Mouse (Mus musculus) hindbrain, postnatal 0 days (tissue): ENCODE measurements around the gene Pctp. TPM values are rescaled to one million over a fixed set of nuclear protein-coding genes. Genes with fewer than 3 reads are reported as not detected.
A peak's percentile ranks its signal among the peaks of the same experiment; 100 is the strongest.

Source experiments
- ATAC-seq: fragments of 200-750 bp; cut with Nextera tagmentation; 2 replicates; pipeline ENCODE4 v1.8.0; 2017; ENCODE audit warnings: mild to moderate bottlenecking, moderate TSS enrichment, moderate library complexity
- DNase-seq: peaks from one replicate; pipeline ENCODE4 v3.0.0-alpha.2; 2015; ENCODE audit warnings: low spot score
- H3K27ac ChIP-seq: fragments of 300-500 bp; sonication (generic); 2 replicates; pipeline ENCODE4 v1.5.1; 2014; ENCODE audit warnings: mild to moderate bottlenecking
- H3K27me3 ChIP-seq: fragments of 300-500 bp; sonication (generic); 2 replicates; pipeline ENCODE4 v1.6.1; 2014; ENCODE audit warnings: low read length, mixed read lengths; ENCODE audit not compliant: insufficient read depth
- H3K36me3 ChIP-seq: fragments of 300-500 bp; sonication (generic); 2 replicates; pipeline ENCODE4 v1.6.1; 2014; ENCODE audit warnings: low read length, mixed read lengths; ENCODE audit not compliant: insufficient read depth
- H3K4me1 ChIP-seq: fragments of 300-500 bp; sonication (generic); 2 replicates; pipeline ENCODE4 v1.6.1; 2014; ENCODE audit warnings: antibody characterized with exemption, low read length, mixed read lengths; ENCODE audit not compliant: insufficient read depth
- H3K4me2 ChIP-seq: fragments of 300-500 bp; sonication (generic); 2 replicates; pipeline ENCODE4 v1.6.1; 2014; ENCODE audit warnings: low read depth, mild to moderate bottlenecking, low read length, moderate library complexity, mixed read lengths
- H3K4me3 ChIP-seq: fragments of 300-500 bp; sonication (generic); 2 replicates; pipeline ENCODE4 v1.5.1; 2014; ENCODE audit warnings: low read length
- H3K9ac ChIP-seq: fragments of 300-500 bp; sonication (generic); replicated peaks from 2 replicates; pipeline ENCODE4 v1.6.1; 2014; ENCODE audit warnings: mild to moderate bottlenecking, low read length, moderate library complexity, mixed read lengths
- H3K9me3 ChIP-seq: fragments of 300-500 bp; sonication (generic); 2 replicates; pipeline ENCODE4 v1.6.1; 2016; ENCODE audit warnings: low read length, mixed read lengths
- CTCF ChIP-seq: IDR thresholded peaks from 2 replicates; pipeline ENCODE4 v1.5.1; 2016; ENCODE audit warnings: antibody characterized with exemption, control low read depth, low read depth
- WGBS: fragments of 180-500 bp; shearing (Covaris S2); extraction: QIAGEN DNeasy Blood & Tissue Kit; methylation state at CpG from one replicate; pipeline ENCODE4 v1.1.7; 2014; 5-methylcytosine and 5-hydroxymethylcytosine counted together
- polyA plus RNA-seq: library from polyadenylated mRNA; unstranded; fragments of >200 nt; fragmentation: Nextera tagmentation; extraction: Ambion mirVana; gene quantifications from 2 replicates; pipeline ENCODE4 v1.2.1, GENCODE M21; 2015
- total RNA-seq: library from RNA; depleted of rRNA; stranded (reverse); fragments of >200 nt; gene quantifications from 2 replicates; pipeline ENCODE4 v1.2.3, GENCODE M21; 2014

The Pctp gene
- total and polyA plus RNA-seq, 2 experiments from 2014 or later = 0.42 to 1.5 TPM

- peak; percentile 68; the same call in 1 of the 2 replicates for ATAC-seq
- WGBS = 23% methylated on average over 8 of the region's 8 CpGs
Observed at GRCm38 (mm10) chr11:89988936-89989589, 13.6 kb downstream of the Pctp start.

GRCm38 (mm10) chr11:89986516-89986915 is 16.2 kb downstream of the Pctp start:
- TF ChIP-seq CTCF = no peak
- ATAC-seq = no peak
- Histone ChIP-seq H3K9ac (no peak overlapping the region), H3K27ac (no peak overlapping the region), H3K9me3 (no peaks in the 10 kb centered on the region), H3K27me3 (no peaks in the 10 kb centered on the region), H3K4me3 (no peak overlapping the region), H3K36me3 (no peaks in the 10 kb centered on the region), H3K4me2 (no peak overlapping the region), H3K4me1 (no peaks in the 10 kb centered on the region)
- 90% methylated on average over 8 of the region's 8 CpGs for WGBS
- DNase-seq = no peak

More at GRCm38 (mm10) chr11:89988936-89989589, 13.6 kb downstream of the Pctp start:
- Histone ChIP-seq H3K27ac (no peak overlapping the region), H3K36me3 (no peaks in the 10 kb centered on the region), H3K4me2 (no peak overlapping the region), H3K4me1 (no peaks in the 10 kb centered on the region), H3K4me3 (no peak overlapping the region), H3K9me3 (no peaks in the 10 kb centered on the region), H3K9ac (no peak overlapping the region), H3K27me3 (no peaks in the 10 kb centered on the region)
- TF ChIP-seq CTCF = peak; percentile 92
- DNase-seq = peak; percentile 91

- H3K4me1 ChIP-seq = no peaks in the 10 kb centered on the region
- 32% methylated on average over 10 of the region's 10 CpGs for WGBS
Observed at GRCm38 (mm10) chr11:89985200-89986187, 17.2 kb downstream of the Pctp start.

GRCm38 (mm10) chr11:89984436-89984835 is 18.3 kb downstream of the Pctp start:
- WGBS = 93% methylated on average over 5 of the region's 5 CpGs
- TF ChIP-seq CTCF = no peak

More at GRCm38 (mm10) chr11:89985200-89986187, 17.2 kb downstream of the Pctp start:
- TF ChIP-seq CTCF = no peak
- no peak for ATAC-seq
- Histone ChIP-seq H3K4me3 (no peak overlapping the region), H3K27ac (no peak overlapping the region), H3K4me2 (no peak overlapping the region), H3K27me3 (no peaks in the 10 kb centered on the region), H3K36me3 (no peaks in the 10 kb centered on the region), H3K9ac (no peak overlapping the region), H3K9me3 (no peaks in the 10 kb centered on the region)
- DNase-seq = no peak

GRCm38 (mm10) chr11:89982918-89983317 is 19.8 kb downstream of the Pctp start:
- Histone ChIP-seq H3K4me3 (no peak overlapping the region), H3K4me2 (no peak overlapping the region), H3K9ac (no peak overlapping the region), H3K27ac (no peak overlapping the region), H3K36me3 (no peaks in the 10 kb centered on the region), H3K27me3 (no peaks in the 10 kb centered on the region), H3K4me1 (0 out of 2 replicates have a peak, but pooled peaks cover under 1% of the 10 kb centered on the region), H3K9me3 (no peaks in the 10 kb centered on the region)
- 74% methylated on average over 2 of the region's 2 CpGs for WGBS
- ATAC-seq (no peak), DNase-seq (no peak)
- TF ChIP-seq CTCF = peak; percentile 20; the same call in 1 of the 2 replicates

More at GRCm38 (mm10) chr11:89984436-89984835, 18.3 kb downstream of the Pctp start:
- Histone ChIP-seq H3K4me3 (no peak overlapping the region), H3K27me3 (no peaks in the 10 kb centered on the region), H3K36me3 (no peaks in the 10 kb centered on the region), H3K9me3 (no peaks in the 10 kb centered on the region), H3K4me1 (no peaks in the 10 kb centered on the region), H3K9ac (no peak overlapping the region), H3K4me2 (no peak overlapping the region), H3K27ac (no peak overlapping the region)
- no peak for DNase-seq
- ATAC-seq = no peak

- Histone ChIP-seq H3K9ac (no peak overlapping the region), H3K4me1 (0 out of 2 replicates have a peak, but pooled peaks cover 3% of the 10 kb centered on the region), H3K36me3 (no peaks in the 10 kb centered on the region), H3K9me3 (no peaks in the 10 kb centered on the region), H3K27me3 (no peaks in the 10 kb centered on the region), H3K27ac (no peak overlapping the region), H3K4me2 (no peak overlapping the region), H3K4me3 (no peak overlapping the region)
- 97% methylated on average over 2 of the region's 2 CpGs for WGBS
- DNase-seq (no peak), ATAC-seq (no peak)
- no peak for TF ChIP-seq CTCF
Observed at GRCm38 (mm10) chr11:89980106-89980505, 22.6 kb downstream of the Pctp start.
